Mouse (Mus musculus): ENCODE measurements around the gene Slc38a2. TPM values are rescaled to one million over a fixed set of nuclear protein-coding genes. Genes with fewer than 3 reads are reported as not detected.

The Slc38a2 gene
- polyA plus RNA-seq, 1 experiment from 2014 or later: 149 TPM

DNA sequence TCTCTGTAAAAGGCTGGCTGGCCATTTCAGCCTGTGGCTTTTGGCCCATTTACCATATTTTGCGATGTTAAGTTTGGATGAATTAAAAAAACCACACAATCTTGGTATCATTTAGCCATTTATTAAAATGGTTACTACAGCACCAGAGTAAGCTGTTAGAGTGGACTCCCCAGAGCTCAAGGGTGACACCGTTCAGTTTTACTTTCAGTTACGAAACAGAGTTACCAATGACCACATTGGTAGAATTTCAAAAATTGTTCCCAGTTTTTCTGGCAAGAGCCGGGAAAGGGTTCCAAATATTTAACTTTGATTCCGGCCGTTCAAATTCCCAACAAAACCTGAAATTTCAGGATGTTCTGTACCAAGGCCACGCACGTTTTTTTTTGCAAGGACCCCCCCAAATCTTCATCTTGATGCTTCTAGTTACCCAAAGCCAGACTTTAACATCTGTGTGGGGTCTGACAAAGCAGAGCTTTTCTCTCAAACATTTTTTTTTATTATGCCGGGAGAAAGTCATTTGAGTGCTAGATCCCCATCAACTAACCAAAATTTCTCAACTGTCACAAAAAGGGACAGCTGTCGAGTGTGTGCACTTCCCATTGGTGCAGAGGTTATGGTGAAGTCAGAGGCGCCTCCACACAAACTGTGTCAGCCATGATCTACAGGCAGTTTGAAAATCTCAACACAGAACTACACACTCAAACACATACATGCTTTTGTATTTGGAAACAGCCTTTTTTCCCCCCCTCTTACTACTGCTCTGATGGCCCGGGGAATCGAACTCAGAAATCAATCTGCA, 2.8 kb downstream of the Slc38a2 start:
- Histone ChIP-seq H3K36me3 (ENCODE audit: control insufficient read depth, insufficient read depth, low read length) (peaks cover 56% of the 10 kb centered on the region), H3K4me3 (ENCODE audit: low read depth, low read length) (peak overlapping the region; percentile 76), H3K9me3 (ENCODE audit: control insufficient read depth, low read depth, low read length) (no peaks in the 10 kb centered on the region), H3K9ac (replicated peaks; ENCODE audit: low read depth, low read length) (peak overlapping the region; percentile 97), H3K4me2 (replicated peaks; ENCODE audit: low read depth, low read length) (peak overlapping the region; percentile 90), H3K27ac (ENCODE audit: low read length) (peak overlapping the region; percentile 27; the same call in 1 of the 2 replicates), H3K27me3 (ENCODE audit: control insufficient read depth, insufficient read depth, low read length) (no peaks in the 10 kb centered on the region), H3K4me1 (ENCODE audit: control insufficient read depth, insufficient read depth, low read length) (peaks cover 26% of the 10 kb centered on the region)
- no peak for ATAC-seq (ENCODE audit: insufficient number of reproducible peaks, insufficient read depth, low FRiP score, low read depth)
- WGBS: 38% methylated on average over 13 of the region's 13 CpGs

DNA sequence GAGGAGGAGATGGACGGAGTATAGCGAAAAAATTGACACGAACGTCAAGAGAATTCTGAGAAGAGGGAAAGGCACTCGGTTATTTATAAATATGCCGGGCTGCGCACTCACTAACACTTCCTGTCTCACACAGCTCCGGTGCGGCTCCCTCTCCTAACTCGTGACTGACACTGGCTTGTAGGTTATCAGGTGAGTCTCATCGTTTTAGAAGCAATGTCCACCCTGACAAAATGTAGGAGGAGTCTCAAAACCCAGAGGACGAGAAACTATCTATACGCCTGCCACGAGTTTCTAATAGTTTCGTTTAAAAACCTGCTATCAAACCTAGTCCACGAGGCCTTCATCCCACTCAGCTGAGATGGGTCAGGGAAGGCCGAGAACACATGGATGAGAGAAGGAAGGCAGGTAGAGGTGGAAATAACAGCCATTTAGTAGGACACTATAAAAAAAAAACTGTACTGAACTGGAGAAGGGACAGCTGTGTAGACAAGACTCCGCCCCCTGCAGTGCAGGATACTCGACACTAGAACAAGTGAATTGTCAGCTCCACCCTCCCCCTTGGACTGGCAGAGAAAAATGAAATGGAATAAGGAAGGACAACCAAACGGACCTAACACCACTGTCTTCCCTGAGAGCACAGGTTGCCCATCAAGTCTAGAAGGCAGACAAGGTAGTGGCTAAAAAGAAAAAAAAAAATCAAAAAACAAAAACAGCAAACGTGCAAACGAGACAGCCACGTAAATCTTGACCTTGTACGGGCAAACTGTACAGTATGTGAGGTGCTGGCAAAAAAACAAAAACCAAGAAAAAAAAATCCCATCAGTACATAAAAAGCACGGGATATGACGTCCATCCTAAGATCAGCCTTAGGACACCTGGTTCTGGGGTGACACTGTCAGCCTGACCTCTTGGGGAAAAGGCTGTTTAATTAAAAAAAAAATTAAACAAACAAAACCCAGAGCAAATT, 3.8 kb downstream of the Slc38a2 start:
- H3K36me3 ChIP-seq (ENCODE audit: control insufficient read depth, insufficient read depth, low read length): peaks cover 65% of the 10 kb centered on the region
- no peaks in the 10 kb centered on the region for H3K27me3 ChIP-seq (ENCODE audit: control insufficient read depth, insufficient read depth, low read length)
- H3K4me3 ChIP-seq (ENCODE audit: low read depth, low read length): peak overlapping the region; percentile 76
- H3K4me1 ChIP-seq (ENCODE audit: control insufficient read depth, insufficient read depth, low read length): peaks cover 22% of the 10 kb centered on the region
- H3K9ac ChIP-seq (replicated peaks; ENCODE audit: low read depth, low read length): no peak overlapping the region
- H3K9me3 ChIP-seq (ENCODE audit: control insufficient read depth, low read depth, low read length): no peaks in the 10 kb centered on the region
- 57% methylated on average over 26 of the region's 26 CpGs for WGBS
- ATAC-seq (ENCODE audit: insufficient number of reproducible peaks, insufficient read depth, low FRiP score, low read depth): no peak
- peak overlapping the region; percentile 90 for H3K4me2 ChIP-seq (replicated peaks; ENCODE audit: low read depth, low read length)
- no peak overlapping the region for H3K27ac ChIP-seq (ENCODE audit: low read length)

DNA sequence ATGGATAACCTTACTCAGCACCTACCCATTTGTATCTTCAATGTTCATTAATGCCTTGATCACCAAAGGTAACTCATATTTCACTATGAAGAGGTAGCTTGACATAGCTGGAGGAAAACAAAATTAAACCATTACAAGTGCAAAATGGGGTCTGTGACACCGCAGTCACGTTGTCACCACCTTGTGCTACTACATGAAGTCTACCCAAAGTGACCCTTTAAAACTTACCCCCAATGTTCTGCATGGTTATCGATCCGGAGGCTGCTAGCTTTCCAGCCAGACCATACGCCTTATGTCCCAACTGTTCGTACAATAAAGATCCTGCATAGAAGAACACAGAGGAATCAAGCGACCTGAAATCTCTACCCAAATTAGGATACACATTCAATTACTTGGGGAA, 4.5 kb downstream of the Slc38a2 start:
- 91% methylated on average over 7 of the region's 7 CpGs for WGBS

DNA sequence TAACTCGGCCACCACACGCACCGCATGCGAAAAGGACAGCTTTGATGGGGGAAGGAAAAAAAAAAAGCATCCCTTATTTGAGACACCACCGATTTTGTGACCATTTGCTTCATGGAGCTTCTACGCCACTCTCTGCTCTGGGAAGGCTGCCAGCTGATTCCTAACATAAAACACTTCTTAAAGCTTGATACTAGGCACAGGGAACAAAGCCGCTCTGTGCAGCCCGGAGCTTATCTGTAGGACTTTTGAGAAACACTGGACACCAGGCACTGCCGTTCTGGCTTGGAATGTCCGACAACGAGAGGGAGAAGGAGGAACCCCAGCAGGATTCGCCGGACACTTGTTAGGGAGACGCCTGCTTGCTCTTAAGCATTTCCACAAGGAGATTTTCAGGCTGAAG, 5.8 kb downstream of the Slc38a2 start:
- Histone ChIP-seq H3K27ac (ENCODE audit: low read length) (no peak overlapping the region), H3K4me1 (ENCODE audit: control insufficient read depth, insufficient read depth, low read length) (peaks cover 20% of the 10 kb centered on the region; the same call in 1 of the 2 replicates), H3K9me3 (ENCODE audit: control insufficient read depth, low read depth, low read length) (no peaks in the 10 kb centered on the region), H3K27me3 (ENCODE audit: control insufficient read depth, insufficient read depth, low read length) (no peaks in the 10 kb centered on the region), H3K9ac (replicated peaks; ENCODE audit: low read depth, low read length) (no peak overlapping the region), H3K4me2 (replicated peaks; ENCODE audit: low read depth, low read length) (no peak overlapping the region), H3K4me3 (ENCODE audit: low read depth, low read length) (no peak overlapping the region), H3K36me3 (ENCODE audit: control insufficient read depth, insufficient read depth, low read length) (peaks cover 83% of the 10 kb centered on the region)
- ATAC-seq (ENCODE audit: insufficient number of reproducible peaks, insufficient read depth, low FRiP score, low read depth): no peak
- WGBS: 73% methylated on average over 14 of the region's 14 CpGs

More for the DNA sequence above, 4.5 kb downstream of the Slc38a2 start:
- Histone ChIP-seq H3K27me3 (ENCODE audit: control insufficient read depth, insufficient read depth, low read length) (no peaks in the 10 kb centered on the region), H3K4me2 (replicated peaks; ENCODE audit: low read depth, low read length) (peak overlapping the region; percentile 90; the same call in 1 of the 2 replicates), H3K27ac (ENCODE audit: low read length) (no peak overlapping the region), H3K4me3 (ENCODE audit: low read depth, low read length) (peak overlapping the region; percentile 76; the same call in 1 of the 2 replicates), H3K36me3 (ENCODE audit: control insufficient read depth, insufficient read depth, low read length) (peaks cover 73% of the 10 kb centered on the region), H3K9ac (replicated peaks; ENCODE audit: low read depth, low read length) (no peak overlapping the region), H3K9me3 (ENCODE audit: control insufficient read depth, low read depth, low read length) (no peaks in the 10 kb centered on the region), H3K4me1 (ENCODE audit: control insufficient read depth, insufficient read depth, low read length) (peaks cover 20% of the 10 kb centered on the region; the same call in 1 of the 2 replicates)
- no peak for ATAC-seq (ENCODE audit: insufficient number of reproducible peaks, insufficient read depth, low FRiP score, low read depth)

DNA sequence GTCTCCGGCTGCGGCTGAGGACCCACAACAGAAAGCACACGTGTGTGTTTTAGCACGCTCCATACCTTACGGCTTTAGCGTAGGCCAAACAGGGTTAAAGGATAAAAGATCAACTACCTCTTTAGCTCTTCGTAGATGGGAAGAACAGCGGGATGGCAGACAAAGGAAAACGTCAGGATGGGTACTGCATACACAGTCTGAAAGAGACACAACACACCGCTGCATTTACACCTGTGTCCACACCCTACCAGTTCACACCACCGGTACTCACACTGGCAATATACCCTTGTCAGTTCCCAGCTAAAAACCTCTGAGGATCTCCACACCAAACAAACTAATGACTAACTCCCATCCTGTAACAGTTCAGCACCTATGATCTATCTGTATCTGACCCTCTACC, 7.1 kb downstream of the Slc38a2 start:
- H3K9ac ChIP-seq (replicated peaks; ENCODE audit: low read depth, low read length): no peak overlapping the region
- H3K27me3 ChIP-seq (ENCODE audit: control insufficient read depth, insufficient read depth, low read length): no peaks in the 10 kb centered on the region
- H3K4me2 ChIP-seq (replicated peaks; ENCODE audit: low read depth, low read length): no peak overlapping the region
- no peaks in the 10 kb centered on the region for H3K9me3 ChIP-seq (ENCODE audit: control insufficient read depth, low read depth, low read length)
- H3K4me3 ChIP-seq (ENCODE audit: low read depth, low read length): no peak overlapping the region
- H3K4me1 ChIP-seq (ENCODE audit: control insufficient read depth, insufficient read depth, low read length): peaks cover 20% of the 10 kb centered on the region; the same call in 1 of the 2 replicates
- no peak for ATAC-seq (ENCODE audit: insufficient number of reproducible peaks, insufficient read depth, low FRiP score, low read depth)
- peaks cover 88% of the 10 kb centered on the region for H3K36me3 ChIP-seq (ENCODE audit: control insufficient read depth, insufficient read depth, low read length)
- WGBS: 92% methylated on average over 11 of the region's 11 CpGs
- H3K27ac ChIP-seq (ENCODE audit: low read length): no peak overlapping the region

DNA sequence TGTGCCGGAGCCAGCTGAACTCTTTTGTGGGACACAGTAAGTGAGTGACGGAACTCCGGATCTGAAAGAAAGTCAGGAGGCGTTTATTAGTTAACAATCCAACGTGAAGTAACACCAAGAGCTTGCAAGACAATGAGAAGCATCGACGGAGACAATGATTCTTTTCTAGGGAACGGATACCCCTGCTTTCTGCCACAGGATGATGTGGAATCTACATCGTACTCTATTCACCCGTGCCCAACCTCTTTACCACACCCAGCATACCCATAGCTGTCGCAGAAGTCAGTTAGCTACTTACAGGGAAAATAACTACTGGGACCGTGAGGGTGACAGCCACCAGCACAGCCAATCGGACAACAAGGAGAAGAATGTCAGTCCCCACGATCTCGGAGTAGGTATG, 8.1 kb downstream of the Slc38a2 start:
- no peak overlapping the region for H3K9ac ChIP-seq (replicated peaks; ENCODE audit: low read depth, low read length)
- peaks cover 80% of the 10 kb centered on the region for H3K36me3 ChIP-seq (ENCODE audit: control insufficient read depth, insufficient read depth, low read length)
- no peak for ATAC-seq (ENCODE audit: insufficient number of reproducible peaks, insufficient read depth, low FRiP score, low read depth)
- no peak overlapping the region for H3K4me2 ChIP-seq (replicated peaks; ENCODE audit: low read depth, low read length)
- no peak overlapping the region for H3K27ac ChIP-seq (ENCODE audit: low read length)
- H3K9me3 ChIP-seq (ENCODE audit: control insufficient read depth, low read depth, low read length): no peaks in the 10 kb centered on the region
- H3K4me3 ChIP-seq (ENCODE audit: low read depth, low read length): no peak overlapping the region
- no peaks in the 10 kb centered on the region for H3K27me3 ChIP-seq (ENCODE audit: control insufficient read depth, insufficient read depth, low read length)
- peaks cover 17% of the 10 kb centered on the region; the same call in 1 of the 2 replicates for H3K4me1 ChIP-seq (ENCODE audit: control insufficient read depth, insufficient read depth, low read length)
- 92% methylated on average over 15 of the region's 15 CpGs for whole genome bisulfite sequencing

DNA sequence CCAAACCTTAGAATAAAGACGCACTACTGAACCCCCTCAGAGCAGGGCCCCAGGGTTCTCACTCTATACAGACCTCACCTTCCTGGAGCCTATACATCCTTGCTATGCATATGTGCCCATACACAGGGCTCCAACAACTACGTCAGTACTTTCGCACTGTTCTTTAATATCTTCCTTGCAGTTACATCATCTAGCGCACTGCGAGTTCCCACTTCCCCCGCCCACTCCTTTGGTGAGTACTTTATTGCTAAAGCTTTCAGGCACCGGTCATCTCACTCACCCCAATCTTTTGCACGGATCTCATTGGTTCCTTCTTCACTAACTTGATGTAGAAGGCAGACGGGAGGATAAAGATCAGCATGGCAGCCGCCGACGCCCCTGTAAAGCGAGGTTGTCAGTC, 8.7 kb downstream of the Slc38a2 start:
- Histone ChIP-seq H3K27ac (ENCODE audit: low read length) (no peak overlapping the region), H3K9me3 (ENCODE audit: control insufficient read depth, low read depth, low read length) (no peaks in the 10 kb centered on the region), H3K4me1 (ENCODE audit: control insufficient read depth, insufficient read depth, low read length) (peaks cover 11% of the 10 kb centered on the region; the same call in 1 of the 2 replicates), H3K36me3 (ENCODE audit: control insufficient read depth, insufficient read depth, low read length) (peaks cover 78% of the 10 kb centered on the region), H3K27me3 (ENCODE audit: control insufficient read depth, insufficient read depth, low read length) (no peaks in the 10 kb centered on the region), H3K4me3 (ENCODE audit: low read depth, low read length) (no peak overlapping the region), H3K4me2 (replicated peaks; ENCODE audit: low read depth, low read length) (no peak overlapping the region), H3K9ac (replicated peaks; ENCODE audit: low read depth, low read length) (no peak overlapping the region)
- no peak for ATAC-seq (ENCODE audit: insufficient number of reproducible peaks, insufficient read depth, low FRiP score, low read depth)
- 91% methylated on average over 13 of the region's 13 CpGs for WGBS

DNA sequence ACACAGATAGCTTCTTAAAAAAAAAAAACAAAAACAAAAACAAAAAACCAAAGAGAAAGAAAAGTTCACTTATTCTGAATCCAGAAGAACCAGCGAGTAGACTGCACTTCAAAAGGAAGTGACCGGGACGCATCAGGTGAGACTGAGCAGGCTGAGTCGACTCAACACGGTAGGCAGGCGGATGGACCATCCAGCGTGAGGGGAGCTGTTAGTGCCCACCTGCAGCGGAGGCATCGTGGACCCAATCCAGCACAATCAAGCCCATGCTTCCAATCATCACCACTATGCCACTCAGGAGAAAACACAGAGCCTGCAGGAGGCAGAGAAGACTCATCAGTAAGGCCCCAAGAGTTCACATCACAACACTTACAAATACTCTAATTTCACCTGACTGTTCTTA, 9.6 kb downstream of the Slc38a2 start:
- Histone ChIP-seq H3K4me1 (ENCODE audit: control insufficient read depth, insufficient read depth, low read length) (peaks cover 3% of the 10 kb centered on the region; the same call in 1 of the 2 replicates), H3K9ac (replicated peaks; ENCODE audit: low read depth, low read length) (no peak overlapping the region), H3K36me3 (ENCODE audit: control insufficient read depth, insufficient read depth, low read length) (peaks cover 69% of the 10 kb centered on the region), H3K27me3 (ENCODE audit: control insufficient read depth, insufficient read depth, low read length) (no peaks in the 10 kb centered on the region), H3K9me3 (ENCODE audit: control insufficient read depth, low read depth, low read length) (no peaks in the 10 kb centered on the region), H3K4me3 (ENCODE audit: low read depth, low read length) (no peak overlapping the region), H3K27ac (ENCODE audit: low read length) (no peak overlapping the region), H3K4me2 (replicated peaks; ENCODE audit: low read depth, low read length) (no peak overlapping the region)
- ATAC-seq (ENCODE audit: insufficient number of reproducible peaks, insufficient read depth, low FRiP score, low read depth): no peak
- WGBS: 95% methylated on average over 9 of the region's 9 CpGs

All from stomach, embryonic 14.5 days (tissue).